Mouse (Mus musculus): ENCODE measurements around the gene Mfsd12. TPM values are rescaled to one million over a fixed set of nuclear protein-coding genes. Genes with fewer than 3 reads are reported as not detected.

Mfsd12 gene
- total RNA-seq, 4 experiments from 2014 or later: 40.7 to 46.7 (median 43.6) TPM

GRCm38 (mm10) chr10:81379183-81379553 is 21.9 kb downstream of the Mfsd12 start:
- no peak for DNase-seq (ENCODE audit: low spot score in 2 of 2)

GRCm38 (mm10) chr10:81379809-81380378 is 22.6 kb downstream of the Mfsd12 start:
- DNase-seq (ENCODE audit: low spot score in 2 of 2): no peak

DNA sequence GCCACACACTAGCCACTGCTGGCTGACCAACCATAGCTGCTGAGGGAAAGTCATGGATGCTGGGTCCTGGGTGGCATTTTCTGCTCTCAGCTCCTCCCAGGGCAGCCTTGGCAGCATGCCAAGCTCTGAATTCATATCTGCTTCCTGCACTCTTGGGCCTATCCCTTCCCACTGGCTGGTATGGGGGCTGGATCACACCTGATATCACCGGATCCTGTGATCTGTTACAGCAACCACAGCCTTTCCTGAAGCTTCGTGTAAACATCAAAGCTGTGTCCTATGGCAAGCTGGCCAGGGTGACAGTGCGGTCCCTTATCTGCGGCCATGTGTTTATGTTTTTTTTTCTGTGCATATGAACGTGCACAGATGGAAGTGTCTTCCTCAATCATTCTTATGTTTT is 24.7 kb downstream of the Mfsd12 start:
- DNase-seq (ENCODE audit: low spot score in 2 of 2): no peak

DNA sequence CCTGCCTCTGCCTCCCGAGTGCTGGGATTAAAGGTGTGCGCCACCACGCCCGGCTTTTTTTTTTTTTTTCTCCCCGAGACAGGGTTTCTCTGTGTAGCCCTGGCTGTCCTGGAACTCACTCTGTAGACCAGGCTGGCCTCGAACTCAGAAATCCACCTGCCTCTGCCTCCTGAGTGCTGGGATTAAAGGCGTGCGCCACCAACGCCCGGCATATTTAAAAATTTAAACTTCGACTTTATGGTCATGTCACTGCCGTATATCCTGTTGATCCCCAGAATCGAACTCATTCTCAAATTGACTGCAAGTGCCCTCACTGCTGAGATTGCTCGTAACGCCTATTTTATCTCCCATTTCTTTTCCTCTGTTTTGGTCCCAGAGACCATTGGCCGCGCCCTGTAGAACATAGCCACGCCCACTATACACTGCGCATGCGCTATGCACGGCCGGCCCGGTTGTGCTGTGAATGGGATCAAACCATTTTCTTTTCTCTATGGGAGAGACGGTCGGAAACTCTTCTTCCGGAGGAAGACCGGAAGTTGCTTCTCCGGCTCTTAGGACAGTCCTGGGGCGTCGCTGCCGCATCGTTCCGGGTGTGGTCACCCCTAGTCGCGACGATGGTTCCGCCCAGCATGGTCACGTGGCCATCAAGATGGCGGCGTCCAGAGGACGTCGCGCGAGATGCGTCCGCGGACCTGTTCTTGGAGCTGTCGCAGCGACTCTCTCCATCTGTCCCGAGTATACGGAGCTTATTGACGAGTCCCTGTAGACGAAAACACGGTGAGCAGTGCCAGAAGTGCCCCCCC is 26.7 kb downstream of the Mfsd12 start, which contains the start of the genes Dohh and Gm48551:
Gene Dohh (plus strand): TSS at position 627 of the 803 bp plus-strand sequence.
Gene Gm48551 (plus strand): TSS at position 665 of the 803 bp plus-strand sequence.
- peak; percentile 98 to 99 for DNase-seq (ENCODE audit: low spot score in 2 of 2)

DNA sequence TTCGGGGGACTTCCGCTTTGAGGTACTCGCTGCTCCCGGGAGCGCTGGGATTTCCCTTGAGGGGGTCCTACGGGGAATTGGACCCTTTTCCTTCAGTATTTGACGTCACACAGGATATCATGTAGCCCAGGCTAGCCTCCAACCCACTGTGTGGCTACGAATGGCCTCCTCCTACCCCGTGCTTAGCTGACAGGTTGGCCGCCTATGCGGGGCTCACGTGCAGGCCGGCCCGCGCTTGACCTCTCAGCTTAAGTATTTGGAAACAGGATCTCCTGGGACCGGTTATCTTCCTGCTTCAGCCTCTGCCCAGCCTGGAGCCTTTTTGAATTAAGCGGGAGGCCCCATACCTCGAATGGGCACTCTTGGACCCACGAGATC is 27.3 kb downstream of the Mfsd12 start:
- DNase-seq (ENCODE audit: low spot score in 2 of 2): no peak

DNA sequence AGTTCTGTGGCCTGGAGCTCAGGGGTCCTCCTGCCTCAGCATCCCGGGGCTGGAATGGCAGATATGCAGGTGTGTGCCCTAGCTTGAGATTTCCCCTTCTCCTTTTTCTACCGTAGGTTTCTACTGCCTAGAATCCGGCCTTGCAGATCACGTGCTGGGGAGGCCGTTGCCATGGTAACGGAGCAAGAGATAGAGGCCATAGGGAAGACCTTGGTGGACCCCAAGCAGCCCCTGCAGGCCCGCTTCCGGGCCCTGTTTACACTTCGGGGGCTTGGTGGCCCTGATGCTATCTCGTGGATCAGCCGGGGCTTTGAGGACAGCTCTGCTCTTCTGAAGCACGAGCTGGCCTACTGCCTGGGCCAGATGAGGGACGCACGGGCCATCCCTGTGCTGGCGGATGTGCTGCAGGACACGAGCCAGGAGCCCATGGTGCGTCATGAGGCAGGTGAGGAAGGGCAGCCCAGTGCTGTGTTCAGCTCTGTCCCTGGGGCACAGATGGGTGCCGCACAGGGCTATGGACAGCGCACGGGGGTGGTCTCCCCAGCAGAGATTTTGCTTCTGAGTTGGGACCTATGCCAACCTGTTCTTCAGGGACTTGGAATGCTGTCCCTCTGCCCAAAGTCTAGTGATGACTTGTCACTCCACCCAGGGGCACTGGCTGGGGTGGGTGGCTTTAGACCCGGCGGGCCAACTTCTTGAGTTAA is 28.5 kb downstream of the Mfsd12 start:
- no peak for DNase-seq (ENCODE audit: low spot score in 2 of 2)

- no peak for DNase-seq (ENCODE audit: low spot score in 2 of 2)
Measured at GRCm38 (mm10) chr10:81387716-81388115, 30.4 kb downstream of the Mfsd12 start.

- no peak for DNase-seq (ENCODE audit: low spot score in 2 of 2)
Measured at GRCm38 (mm10) chr10:81388505-81389055, 31.3 kb downstream of the Mfsd12 start, which contains the start of gene Gm48552. Gene Gm48552, plus strand, starts transcription at chr10:81389005.

DNA sequence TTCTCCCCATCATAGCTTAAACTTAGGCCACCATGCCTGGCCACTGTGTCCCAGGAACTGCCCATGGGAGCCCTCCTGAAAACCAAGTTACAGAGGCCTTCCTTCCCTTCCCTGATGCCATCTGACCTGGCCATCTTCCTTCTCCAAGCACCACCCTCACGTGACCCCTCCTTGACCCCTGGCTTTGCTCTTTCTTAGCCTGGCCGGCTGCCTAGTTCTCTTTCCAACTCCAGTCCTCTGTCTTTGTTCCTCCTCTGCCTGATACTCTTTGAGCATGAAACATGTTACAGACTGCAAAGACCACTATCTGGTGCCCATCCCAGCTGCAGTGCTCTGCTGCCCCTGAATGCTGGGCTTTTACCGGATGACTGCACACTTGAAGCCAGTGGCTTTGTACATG is 32.1 kb downstream of the Mfsd12 start:
- no peak for DNase-seq (ENCODE audit: low spot score in 2 of 2)

GRCm38 (mm10) chr10:81389801-81390677 is 32.7 kb downstream of the Mfsd12 start:
- peak in 1 of 2 experiments; percentile 67 for DNase-seq (ENCODE audit: low spot score in 2 of 2)

GRCm38 (mm10) chr10:81390678-81390965 is 33.3 kb downstream of the Mfsd12 start:
- DNase-seq (ENCODE audit: low spot score in 2 of 2): no peak

- no peak for DNase-seq (ENCODE audit: low spot score in 2 of 2)
Measured at GRCm38 (mm10) chr10:81392270-81392669, 35.0 kb downstream of the Mfsd12 start.

DNA sequence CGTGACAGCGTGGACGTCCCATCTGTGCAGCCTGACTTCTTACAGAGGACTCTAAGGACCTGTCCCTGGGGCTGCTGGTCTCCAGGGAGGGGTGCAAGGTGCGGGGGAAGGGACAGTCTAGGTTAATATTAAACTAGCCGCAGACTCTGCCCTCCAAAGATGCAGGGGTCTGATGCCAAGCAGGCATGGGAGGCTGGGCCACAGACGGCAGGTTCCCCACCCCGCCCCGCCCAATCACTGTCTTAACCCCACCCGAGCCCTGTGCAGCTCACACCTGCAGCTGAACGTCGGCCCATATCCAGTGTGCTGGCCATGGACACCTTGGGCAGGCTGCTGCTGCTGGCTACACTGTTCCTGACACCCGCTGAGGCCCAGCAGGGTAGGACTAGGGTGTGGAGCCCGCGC is 35.5 kb downstream of the Mfsd12 start, which contains the start of gene Smim24:
Gene Smim24 (plus strand): TSS at position 271 of the 405 bp plus-strand sequence.
- DNase-seq (ENCODE audit: low spot score in 2 of 2): no peak

- DNase-seq (ENCODE audit: low spot score in 2 of 2): no peak
Measured at GRCm38 (mm10) chr10:81393456-81394063, 36.3 kb downstream of the Mfsd12 start.

GRCm38 (mm10) chr10:81395127-81395526 is 37.8 kb downstream of the Mfsd12 start:
- DNase-seq (ENCODE audit: low spot score in 2 of 2): peak in 1 of 2 experiments; percentile 71

- DNase-seq (ENCODE audit: low spot score in 2 of 2): no peak
Measured at GRCm38 (mm10) chr10:81395865-81396264, 38.6 kb downstream of the Mfsd12 start.

GRCm38 (mm10) chr10:81396749-81397148 is 39.5 kb downstream of the Mfsd12 start:
- no peak for DNase-seq (ENCODE audit: low spot score in 2 of 2)

- no peak for DNase-seq (ENCODE audit: low spot score in 2 of 2)
Measured at GRCm38 (mm10) chr10:81399296-81399695, 42.0 kb downstream of the Mfsd12 start.

GRCm38 (mm10) chr10:81399798-81400308 is 42.6 kb downstream of the Mfsd12 start:
- DNase-seq (ENCODE audit: low spot score in 2 of 2): no peak
